Mouse (Mus musculus) midbrain, embryonic 16.5 days (tissue): Measurements from ENCODE around the gene Trarg1. TPM values are rescaled to one million over a fixed set of nuclear protein-coding genes. Genes with fewer than 3 reads are reported as not detected.

Experiments
- ATAC-seq: fragments of 200-750 bp; cut with Nextera tagmentation; 2 replicates; pipeline ENCODE4 v1.8.0; 2017; ENCODE audit warnings: moderate TSS enrichment
- H3K27ac ChIP-seq: fragments of 300-500 bp; sonication (generic); 2 replicates; pipeline ENCODE4 v1.5.1; 2014; ENCODE audit warnings: mild to moderate bottlenecking, low read length, mixed read lengths
- H3K27me3 ChIP-seq: fragments of 300-500 bp; sonication (generic); 2 replicates; pipeline ENCODE4 v1.6.1; 2014; ENCODE audit warnings: low read depth, low read length, mixed read lengths; ENCODE audit not compliant: control insufficient read depth, insufficient read depth
- H3K36me3 ChIP-seq: fragments of 300-500 bp; sonication (generic); 2 replicates; pipeline ENCODE4 v1.6.1; 2014; ENCODE audit warnings: mild to moderate bottlenecking, low read length, moderate library complexity, mixed read lengths; ENCODE audit not compliant: control insufficient read depth, insufficient read depth
- H3K4me1 ChIP-seq: fragments of 300-500 bp; sonication (generic); 2 replicates; pipeline ENCODE4 v1.6.1; 2014; ENCODE audit warnings: mild to moderate bottlenecking, low read length, mixed read lengths; ENCODE audit not compliant: control insufficient read depth, insufficient read depth
- H3K4me2 ChIP-seq: fragments of 300-500 bp; sonication (generic); 2 replicates; pipeline ENCODE4 v1.6.1; 2014; ENCODE audit warnings: mild to moderate bottlenecking, low read length, mixed read lengths
- H3K4me3 ChIP-seq: fragments of 300-500 bp; sonication (generic); 2 replicates; pipeline ENCODE4 v1.5.1; 2014; ENCODE audit warnings: low read depth, mild to moderate bottlenecking, low read length, moderate library complexity, mixed read lengths
- H3K9ac ChIP-seq: fragments of 300-500 bp; sonication (generic); 2 replicates; pipeline ENCODE4 v1.6.1; 2014; ENCODE audit warnings: low read depth, low read length, mixed read lengths
- H3K9me3 ChIP-seq: fragments of 300-500 bp; sonication (generic); replicated peaks from 2 replicates; pipeline ENCODE4 v1.6.1; 2014; ENCODE audit warnings: mild to moderate bottlenecking, low read length, mixed read lengths; ENCODE audit not compliant: control insufficient read depth, poor library complexity, severe bottlenecking
- WGBS: fragments of 180-500 bp; shearing (Covaris S2); extraction: QIAGEN DNeasy Blood & Tissue Kit; methylation state at CpG from one replicate; pipeline ENCODE4 v1.1.7; 2014; 5-methylcytosine and 5-hydroxymethylcytosine counted together
- polyA plus RNA-seq: library from polyadenylated mRNA; unstranded; fragments of >200 nt; fragmentation: Nextera tagmentation; extraction: Ambion mirVana; gene quantifications from 2 replicates; pipeline ENCODE4 v1.2.1, GENCODE M21; 2015

The Trarg1 gene
- polyA plus RNA-seq, 1 experiment from 2014 or later = 0.21 TPM

- Histone ChIP-seq H3K36me3 (no peaks in the 10 kb centered on the region), H3K4me1 (0 out of 2 replicates have a peak, but pooled peaks cover 2% of the 10 kb centered on the region), H3K9me3 (0 out of 2 replicates have a peak, but pooled peaks cover 2% of the 10 kb centered on the region), H3K27ac (no peak overlapping the region), H3K9ac (no peak overlapping the region), H3K27me3 (no peaks in the 10 kb centered on the region), H3K4me3 (no peak overlapping the region), H3K4me2 (no peak overlapping the region)
- WGBS = 87% methylated on average over 3 of the region's 3 CpGs
- ATAC-seq = no peak
These were observed 28.0 kb downstream of the Trarg1 start for GRCm38 (mm10) chr11:76707656-76708055.

- no peak overlapping the region for H3K4me2 ChIP-seq
- no peak overlapping the region for H3K27ac ChIP-seq
- H3K27me3 ChIP-seq = no peaks in the 10 kb centered on the region
- H3K4me1 ChIP-seq = 0 out of 2 replicates have a peak, but pooled peaks cover 2% of the 10 kb centered on the region
- 96% methylated on average over 1 of the region's 1 CpGs for WGBS
- no peak for ATAC-seq
- no peak overlapping the region for H3K4me3 ChIP-seq
- H3K9me3 ChIP-seq = 0 out of 2 replicates have a peak, but pooled peaks cover 2% of the 10 kb centered on the region
- H3K36me3 ChIP-seq = no peaks in the 10 kb centered on the region
- H3K9ac ChIP-seq = no peak overlapping the region
These were observed 28.5 kb downstream of the Trarg1 start for GRCm38 (mm10) chr11:76708066-76708465.

GRCm38 (mm10) chr11:76708881-76709280 is 29.3 kb downstream of the Trarg1 start:
- WGBS = 70% methylated on average over 1 of the region's 1 CpGs
- ATAC-seq = no peak
- H3K4me1 ChIP-seq = 0 out of 2 replicates have a peak, but pooled peaks cover 2% of the 10 kb centered on the region
- no peaks in the 10 kb centered on the region for H3K36me3 ChIP-seq
- 0 out of 2 replicates have a peak, but pooled peaks cover 2% of the 10 kb centered on the region for H3K9me3 ChIP-seq
- no peak overlapping the region for H3K9ac ChIP-seq
- no peak overlapping the region for H3K27ac ChIP-seq
- no peak overlapping the region for H3K4me2 ChIP-seq
- H3K27me3 ChIP-seq = no peaks in the 10 kb centered on the region
- no peak overlapping the region for H3K4me3 ChIP-seq

- no peak overlapping the region for H3K9ac ChIP-seq
These were observed 30.2 kb downstream of the Trarg1 start for GRCm38 (mm10) chr11:76709625-76710452.

GRCm38 (mm10) chr11:76717000-76717399 is 37.4 kb downstream of the Trarg1 start:
- no peaks in the 10 kb centered on the region for H3K27me3 ChIP-seq

More at GRCm38 (mm10) chr11:76709625-76710452, 30.2 kb downstream of the Trarg1 start:
- Histone ChIP-seq H3K4me1 (0 out of 2 replicates have a peak, but pooled peaks cover 2% of the 10 kb centered on the region), H3K27me3 (no peaks in the 10 kb centered on the region), H3K27ac (no peak overlapping the region), H3K36me3 (no peaks in the 10 kb centered on the region), H3K9me3 (0 out of 2 replicates have a peak, but pooled peaks cover 2% of the 10 kb centered on the region), H3K4me3 (no peak overlapping the region), H3K4me2 (no peak overlapping the region)
- WGBS = 22% methylated on average over 11 of the region's 17 CpGs
- ATAC-seq = no peak

GRCm38 (mm10) chr11:76723911-76724310 is 44.3 kb downstream of the Trarg1 start:
- no peak overlapping the region for H3K9ac ChIP-seq
- no peak for ATAC-seq
- peaks cover 12% of the 10 kb centered on the region for H3K36me3 ChIP-seq
- H3K4me3 ChIP-seq = no peak overlapping the region
- 85% methylated on average over 8 of the region's 8 CpGs for WGBS
- H3K4me2 ChIP-seq = no peak overlapping the region
- H3K9me3 ChIP-seq = no peaks in the 10 kb centered on the region
- H3K27me3 ChIP-seq = no peaks in the 10 kb centered on the region
- no peaks in the 10 kb centered on the region for H3K4me1 ChIP-seq
- H3K27ac ChIP-seq = no peak overlapping the region

More at GRCm38 (mm10) chr11:76717000-76717399, 37.4 kb downstream of the Trarg1 start:
- no peak for ATAC-seq
- H3K9ac ChIP-seq = no peak overlapping the region
- WGBS = 82% methylated on average over 4 of the region's 4 CpGs
- H3K4me1 ChIP-seq = no peaks in the 10 kb centered on the region
- no peak overlapping the region for H3K4me3 ChIP-seq
- H3K27ac ChIP-seq = no peak overlapping the region
- no peaks in the 10 kb centered on the region for H3K36me3 ChIP-seq
- H3K4me2 ChIP-seq = no peak overlapping the region
- H3K9me3 ChIP-seq = no peaks in the 10 kb centered on the region

GRCm38 (mm10) chr11:76728093-76728492 is 48.5 kb downstream of the Trarg1 start:
- Histone ChIP-seq H3K4me1 (no peaks in the 10 kb centered on the region), H3K27me3 (no peaks in the 10 kb centered on the region), H3K36me3 (peaks cover 28% of the 10 kb centered on the region), H3K4me2 (no peak overlapping the region), H3K4me3 (no peak overlapping the region), H3K27ac (no peak overlapping the region), H3K9me3 (no peaks in the 10 kb centered on the region), H3K9ac (no peak overlapping the region)
- no peak for ATAC-seq
- WGBS = 57% methylated on average over 11 of the region's 11 CpGs

- no peak overlapping the region for H3K4me3 ChIP-seq
- H3K9me3 ChIP-seq = no peaks in the 10 kb centered on the region
- no peak overlapping the region for H3K27ac ChIP-seq
- no peak overlapping the region for H3K4me2 ChIP-seq
- no peaks in the 10 kb centered on the region for H3K27me3 ChIP-seq
- H3K9ac ChIP-seq = no peak overlapping the region
- no peak for ATAC-seq
- no peaks in the 10 kb centered on the region for H3K4me1 ChIP-seq
- WGBS = 83% methylated on average over 3 of the region's 3 CpGs
- peaks cover 39% of the 10 kb centered on the region for H3K36me3 ChIP-seq
These were observed 51.0 kb downstream of the Trarg1 start for GRCm38 (mm10) chr11:76730650-76731049.

GRCm38 (mm10) chr11:76734560-76734959 is 55.0 kb downstream of the Trarg1 start:
- no peak overlapping the region for H3K9ac ChIP-seq
- no peaks in the 10 kb centered on the region for H3K9me3 ChIP-seq
- no peak overlapping the region for H3K4me2 ChIP-seq
- no peak overlapping the region for H3K27ac ChIP-seq
- H3K4me3 ChIP-seq = no peak overlapping the region
- no peak for ATAC-seq
- peaks cover 28% of the 10 kb centered on the region for H3K36me3 ChIP-seq
- WGBS = 54% methylated on average over 3 of the region's 3 CpGs
- H3K27me3 ChIP-seq = no peaks in the 10 kb centered on the region
- H3K4me1 ChIP-seq = no peaks in the 10 kb centered on the region
